Mouse (Mus musculus): ENCODE results near the gene Hvcn1.
"Not testable (repeated sequence)": the region's sequence is repeated elsewhere in the genome, so short reads cannot be mapped to it uniquely, and the experiment has no call there.

Hvcn1 gene

DNA sequence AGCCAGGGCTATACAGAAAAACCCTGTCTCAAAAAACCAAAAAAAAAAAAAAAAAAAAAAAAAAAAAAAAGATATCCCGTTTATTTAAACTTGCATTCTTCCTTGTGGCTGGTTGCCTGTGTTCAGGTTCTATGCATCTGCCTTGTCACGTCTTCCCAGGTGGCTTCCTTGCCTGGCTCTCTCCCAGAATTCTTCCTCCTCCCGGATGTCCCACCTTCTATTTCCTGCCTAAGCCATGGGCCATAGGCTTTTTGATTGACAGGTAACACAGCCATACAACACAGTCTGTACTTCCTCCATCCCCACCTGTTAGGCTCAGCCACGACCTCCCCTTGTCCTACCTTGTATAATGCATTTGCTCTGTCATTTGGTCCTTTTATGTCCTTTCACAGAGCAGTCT lies at the start of gene Hvcn1:
Hvcn1 (plus strand) TSS at position 330 of the 400 bp plus-strand sequence.
- DNase-seq = no peak

DNA sequence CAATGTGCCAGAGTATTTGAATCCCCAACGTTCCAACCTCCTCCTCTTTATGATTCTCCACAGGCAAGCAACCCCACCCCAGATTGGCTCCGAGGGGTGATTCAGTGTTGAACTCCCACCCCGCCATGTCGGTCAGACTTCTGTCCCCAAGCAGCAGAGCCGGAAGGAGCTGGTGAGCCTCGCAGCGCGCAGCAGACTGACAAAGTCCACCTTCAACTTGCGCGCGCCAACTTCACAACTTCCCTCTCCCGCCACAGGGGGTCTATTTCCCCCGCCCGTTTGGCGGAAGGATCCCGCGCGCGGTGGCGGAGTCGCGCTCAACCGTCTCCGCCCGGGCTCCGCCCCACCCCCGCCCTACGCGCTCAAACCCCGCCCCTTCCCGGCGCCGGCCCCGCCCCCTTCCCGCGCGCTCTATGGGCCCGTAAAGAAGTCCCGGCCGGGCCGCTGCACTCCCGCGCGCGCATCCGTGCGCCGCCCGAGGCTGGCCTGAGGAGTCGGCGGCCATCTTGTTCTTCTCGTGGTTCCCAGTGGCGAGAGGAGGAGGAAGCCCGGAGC lies 48.7 kb upstream of the Hvcn1 start, which contains the start of gene Ppp1cc:
Ppp1cc (plus strand) TSS at position 452 of the 555 bp plus-strand sequence.
- peak; percentile 97 for DNase-seq

DNA sequence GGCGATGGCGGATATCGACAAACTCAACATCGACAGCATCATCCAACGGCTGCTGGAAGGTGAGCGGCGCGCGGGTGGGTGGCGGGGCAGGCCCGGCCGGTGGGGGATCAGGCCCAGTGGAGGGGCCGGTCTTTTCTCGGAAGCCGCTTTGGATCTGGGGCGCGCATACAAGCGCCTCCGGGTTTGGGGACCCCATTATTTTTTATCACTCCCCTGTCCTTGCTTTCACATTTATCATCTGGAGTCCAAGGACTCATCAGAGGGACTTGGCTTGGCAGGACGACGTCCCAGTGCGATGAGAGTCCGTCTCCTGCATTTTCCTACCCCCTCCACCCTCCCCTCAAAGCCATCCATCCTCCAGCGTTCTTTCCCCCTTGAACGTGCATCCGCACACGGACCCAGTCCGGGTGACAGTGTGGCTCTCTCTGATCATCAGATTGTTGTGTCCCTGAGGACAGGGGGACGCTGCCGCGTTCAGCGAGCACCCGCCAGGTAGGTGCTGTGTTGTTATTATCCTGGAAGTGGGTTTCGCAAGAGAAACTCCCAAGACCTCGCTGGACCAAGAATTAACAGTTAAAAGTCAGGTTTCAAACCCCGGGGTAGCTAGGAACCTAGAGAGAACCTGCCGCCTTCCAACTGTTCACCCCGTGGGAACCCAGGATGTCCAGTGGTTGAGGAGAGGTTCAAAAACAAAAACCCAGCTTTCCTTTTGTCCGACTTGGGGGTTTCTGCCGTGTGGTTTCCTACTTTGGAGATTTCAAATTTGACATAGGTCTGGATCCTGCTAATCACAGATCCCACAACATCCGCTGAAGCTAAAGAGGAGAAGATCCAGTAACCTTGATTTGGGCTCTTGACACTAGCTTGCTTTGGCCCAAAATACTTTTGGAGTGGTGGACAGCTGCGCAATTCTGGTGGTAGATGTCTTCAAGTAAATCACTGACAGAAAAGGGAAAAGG lies 47.8 kb upstream of the Hvcn1 start:
- DNase-seq = peak; percentile 50

DNA sequence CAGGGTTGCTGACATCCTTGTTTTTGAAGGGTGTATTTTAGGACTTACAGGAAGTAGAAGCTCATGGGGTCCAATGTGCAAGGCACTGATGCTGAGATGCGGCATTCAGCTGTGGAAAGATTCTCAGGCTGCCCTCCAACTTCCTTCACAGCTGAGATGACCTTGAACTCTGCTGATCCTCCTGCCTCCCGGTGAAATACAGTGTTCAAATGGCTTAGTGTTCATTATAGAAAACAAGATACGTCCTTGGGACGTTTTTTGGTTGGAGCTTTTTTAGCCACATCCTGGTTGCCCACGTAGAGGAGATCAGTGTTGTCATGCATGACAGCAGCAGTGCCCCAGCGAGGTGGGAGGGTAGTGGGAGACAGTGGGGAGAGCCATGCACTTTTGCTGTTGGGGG lies 43.4 kb upstream of the Hvcn1 start:
- DNase-seq = no peak

DNA sequence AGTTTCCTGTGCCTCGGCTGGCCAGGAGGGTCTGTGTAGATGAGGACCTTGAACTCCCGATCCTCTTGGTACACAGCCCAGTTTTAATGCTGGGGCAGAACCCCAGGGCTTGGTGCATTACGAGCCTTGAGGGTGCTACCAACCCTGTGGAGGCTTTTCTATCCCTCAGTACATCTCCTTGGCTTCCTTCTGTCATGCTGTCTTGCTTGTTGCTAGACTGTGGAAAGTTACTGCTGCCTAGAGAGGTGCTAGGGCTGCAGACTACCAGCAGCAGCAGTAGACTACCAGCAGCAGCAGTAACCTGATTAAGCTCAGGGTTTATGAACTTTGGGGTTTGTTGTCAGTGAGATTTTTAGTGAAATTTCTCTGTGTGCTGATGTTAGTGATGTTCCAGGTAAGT lies 42.6 kb upstream of the Hvcn1 start:
- no peak for DNase-seq

DNA sequence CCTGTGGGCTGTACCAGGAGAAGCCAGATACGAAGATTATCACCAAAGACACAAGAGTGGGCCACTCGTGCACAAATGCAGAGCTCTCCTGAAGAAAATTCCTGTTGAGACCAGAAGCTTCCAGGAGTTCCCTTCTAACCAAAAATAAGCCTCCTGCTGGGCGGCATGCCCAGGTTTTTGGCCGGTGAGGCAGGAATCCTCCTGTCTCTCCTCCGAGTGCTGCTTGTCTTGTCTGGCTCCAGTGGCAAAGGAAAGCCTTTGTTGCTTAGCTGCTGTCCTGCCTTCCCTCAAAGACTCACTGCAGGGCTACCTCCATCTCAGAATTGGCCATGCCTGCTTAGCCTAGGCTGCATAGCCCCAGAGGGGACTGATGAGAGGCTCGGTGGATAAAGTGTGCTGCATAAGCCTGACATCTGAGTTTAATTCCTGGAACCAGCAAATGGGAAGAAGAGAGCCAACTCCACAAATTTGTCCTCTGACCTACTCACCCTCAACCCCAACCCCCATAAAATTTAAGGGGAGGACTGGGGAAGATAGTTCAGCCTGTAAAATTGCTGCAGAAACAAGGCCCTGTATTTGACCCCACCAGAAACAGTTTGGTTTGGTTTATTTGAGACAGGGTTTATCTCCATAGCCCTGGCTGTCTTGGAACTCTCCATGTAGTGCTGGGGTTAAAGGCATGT lies 41.2 kb upstream of the Hvcn1 start:
- peak; percentile 59 for DNase-seq

DNA sequence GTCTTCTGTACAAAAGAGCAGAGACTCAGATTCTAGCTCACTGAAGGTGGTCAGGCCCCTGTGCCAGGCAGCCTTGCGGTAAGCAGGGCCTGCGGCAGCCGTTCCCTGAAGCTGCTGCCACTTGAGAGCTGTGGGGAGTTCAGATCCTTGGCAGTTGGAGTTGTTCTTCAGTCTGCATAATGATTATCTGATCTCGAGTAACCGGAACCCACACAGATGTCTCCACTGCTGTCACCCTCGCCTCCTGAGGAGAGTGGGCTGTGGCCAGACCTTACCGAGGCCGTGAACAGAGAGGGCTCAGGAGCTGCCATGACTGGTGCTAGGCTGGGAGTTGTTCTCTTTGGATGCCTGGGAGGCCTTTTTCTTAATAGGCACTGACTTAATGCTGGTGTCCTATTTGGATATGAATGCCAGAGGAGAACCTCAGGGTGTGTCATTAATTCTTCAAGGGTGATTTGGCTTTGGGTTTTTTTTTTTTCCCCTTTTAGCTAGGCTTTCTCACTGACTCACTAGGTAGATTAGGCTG lies 39.9 kb upstream of the Hvcn1 start:
- DNase-seq = no peak

DNA sequence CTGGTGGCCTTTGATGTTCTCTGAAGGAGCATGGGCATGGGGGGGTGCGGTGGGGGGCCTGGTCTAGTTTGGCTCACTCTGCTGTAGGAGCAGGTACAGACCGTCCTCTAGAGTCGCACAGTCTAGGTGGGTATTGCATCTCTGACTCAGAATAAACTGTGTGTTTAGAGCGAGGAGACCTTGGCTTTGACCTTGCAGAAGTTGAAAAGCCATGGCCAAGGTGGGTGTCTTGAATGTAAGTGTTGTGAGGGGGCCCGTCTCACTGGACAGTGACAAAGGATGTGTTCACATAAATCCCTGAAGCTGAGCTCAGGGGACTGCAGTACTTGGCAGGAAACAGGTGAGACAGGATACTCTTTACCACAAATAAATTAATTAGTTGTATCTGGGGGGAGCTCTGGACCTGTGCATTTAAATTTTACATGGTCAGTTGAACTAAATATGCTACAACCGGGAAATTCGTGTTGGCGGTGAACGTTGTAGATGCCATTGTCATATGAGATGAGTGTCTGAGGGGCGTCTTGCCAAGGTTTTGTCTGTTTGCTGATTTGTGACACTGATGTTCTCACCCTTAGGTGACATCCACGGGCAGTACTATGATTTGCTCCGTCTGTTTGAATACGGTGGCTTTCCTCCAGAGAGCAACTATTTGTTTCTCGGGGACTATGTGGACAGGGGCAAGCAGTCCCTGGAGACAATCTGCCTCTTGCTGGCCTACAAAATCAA lies 38.1 kb upstream of the Hvcn1 start:
- DNase-seq = no peak

DNA sequence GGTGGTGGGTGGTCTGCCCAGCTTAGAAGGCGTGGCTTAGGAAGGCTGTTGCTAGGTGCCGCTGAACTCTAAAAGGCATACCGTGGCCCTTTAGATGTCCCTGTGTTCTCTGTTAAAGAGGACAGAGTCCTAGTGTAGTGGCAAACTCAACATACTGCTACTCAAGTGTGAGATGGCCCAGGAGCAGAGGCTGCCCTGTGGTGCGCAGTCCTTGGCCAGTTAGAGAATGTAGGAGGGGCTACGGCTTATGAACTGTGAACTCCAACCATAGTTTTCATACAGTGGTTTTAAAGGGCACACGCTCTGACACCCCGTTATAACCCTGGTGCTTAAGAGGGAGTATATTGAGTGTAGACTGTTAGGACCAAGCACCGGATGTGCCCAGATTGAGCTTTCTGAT lies 35.5 kb upstream of the Hvcn1 start:
- no peak for DNase-seq

DNA sequence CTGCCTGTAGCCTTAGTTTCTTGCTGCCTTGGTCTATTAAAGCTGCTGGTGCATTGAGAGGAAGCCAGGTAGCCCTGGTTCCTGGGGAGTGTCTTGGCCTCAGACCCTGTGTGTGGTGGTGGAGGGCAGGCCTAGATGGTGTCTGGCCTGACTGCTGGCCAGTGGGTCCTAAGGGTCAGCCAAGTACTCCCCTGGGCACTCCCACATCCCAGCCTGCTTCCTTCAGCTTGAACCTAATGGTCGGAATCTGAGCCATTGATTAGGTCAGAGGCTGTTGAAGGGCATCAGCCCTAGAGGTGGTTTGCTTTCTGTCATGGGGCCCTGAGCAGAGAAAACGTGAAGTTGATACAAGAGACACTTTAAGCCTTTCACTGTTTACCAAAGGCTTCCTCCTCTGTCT lies 31.2 kb upstream of the Hvcn1 start:
- DNase-seq = no peak

DNA sequence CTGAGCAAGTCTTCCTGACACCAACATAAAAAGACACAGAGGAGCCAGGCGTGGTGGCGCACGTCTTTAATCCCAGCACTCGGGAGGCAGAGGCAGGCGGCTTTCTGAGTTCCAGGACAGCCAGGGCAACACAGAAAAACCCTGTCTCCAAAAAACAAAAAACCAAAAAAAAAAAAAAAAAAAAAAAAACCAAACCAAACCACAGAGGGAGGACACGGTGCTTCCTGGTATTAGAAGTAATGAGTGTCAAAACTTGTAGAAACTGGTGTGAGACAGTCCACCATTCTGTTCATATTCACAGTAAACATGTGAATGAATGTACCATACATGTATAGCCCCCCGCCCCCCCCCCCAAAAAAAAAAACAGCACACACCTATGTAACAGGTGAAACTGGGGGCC lies 30.6 kb upstream of the Hvcn1 start:
- no peak for DNase-seq

DNA sequence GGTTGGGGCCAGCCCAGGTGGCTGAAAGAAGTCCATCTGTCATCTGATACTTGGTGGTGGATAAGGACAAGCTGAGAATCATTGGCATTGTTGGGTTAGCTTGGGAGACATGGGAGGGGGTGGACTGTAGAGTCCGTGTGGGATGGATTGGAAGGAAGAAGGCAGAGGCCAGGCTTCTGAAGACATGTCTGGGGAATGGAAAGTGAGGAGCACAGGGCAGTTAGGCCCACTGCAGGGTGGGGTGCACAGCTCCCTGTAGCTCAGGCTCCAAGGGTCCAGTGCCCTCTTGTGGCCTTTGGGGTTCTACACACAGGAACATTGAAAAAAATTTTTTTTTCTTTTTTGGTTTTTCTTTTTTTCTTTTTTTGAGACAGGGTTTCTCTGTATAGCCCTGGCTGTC lies 30.2 kb upstream of the Hvcn1 start:
- peak; percentile 77 for DNase-seq

DNA sequence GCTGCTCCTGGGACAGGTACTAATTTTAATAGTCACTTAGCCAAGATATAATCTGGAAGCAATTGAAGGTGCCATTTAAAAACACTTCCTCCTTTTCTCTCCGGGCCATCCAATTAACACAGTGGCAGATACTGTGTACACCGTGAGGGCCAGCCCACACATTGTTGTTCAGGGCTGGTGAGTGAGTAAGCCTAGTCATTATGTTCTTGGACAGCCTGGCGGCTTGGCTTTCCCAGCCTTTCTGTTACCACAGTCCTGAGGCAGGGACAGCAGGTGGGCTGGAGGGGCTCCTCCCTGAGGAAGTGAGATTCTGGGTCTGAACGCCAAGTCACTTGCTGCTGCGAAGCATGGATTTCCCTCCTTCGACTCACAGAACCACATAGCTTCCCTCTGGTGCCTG lies 26.9 kb upstream of the Hvcn1 start:
- no peak for DNase-seq

DNA sequence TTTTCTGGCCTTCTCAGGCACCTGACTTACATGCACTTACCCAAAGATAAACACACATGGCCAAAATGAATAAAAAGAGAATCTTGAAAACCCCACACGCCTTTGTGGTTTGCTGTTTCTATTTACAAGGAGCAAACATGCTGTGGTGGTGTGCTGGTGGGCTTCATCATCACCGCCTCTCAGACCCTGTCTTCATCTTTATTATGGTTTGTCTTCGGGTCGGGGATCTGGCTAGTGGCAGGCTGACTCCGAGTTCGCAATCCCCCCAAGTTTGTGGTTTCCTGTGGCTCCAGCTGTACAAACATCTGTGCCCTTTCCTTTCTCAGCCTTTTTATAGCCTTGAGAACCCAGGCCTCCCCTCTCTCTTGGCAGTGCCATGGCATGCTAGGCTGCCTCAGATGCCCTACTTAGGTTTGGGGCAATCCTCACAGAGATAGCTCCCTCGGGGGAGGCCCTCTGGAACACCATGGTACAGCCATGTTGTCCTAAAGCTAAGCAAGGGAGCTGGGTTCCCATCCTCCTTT lies 22.3 kb upstream of the Hvcn1 start:
- no peak for DNase-seq

DNA sequence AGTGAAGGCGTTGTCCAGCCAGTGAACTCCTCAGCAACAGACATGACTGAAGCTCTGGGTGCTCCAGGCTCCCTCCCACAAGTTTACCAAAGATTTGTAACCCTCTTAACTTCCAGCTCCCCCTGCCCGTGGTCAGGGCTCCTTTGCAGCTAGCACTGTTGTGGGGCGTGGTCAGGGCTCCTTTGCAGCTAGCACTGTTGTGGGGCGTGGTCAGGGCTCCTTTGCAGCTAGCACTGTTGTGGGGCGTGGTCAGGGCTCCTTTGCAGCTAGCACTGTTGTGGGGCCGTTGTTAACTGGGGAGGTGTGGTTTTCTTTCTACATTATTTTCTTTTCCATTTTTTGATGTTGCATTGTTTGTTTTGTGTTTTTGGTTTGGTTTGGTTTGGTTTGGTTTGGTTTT lies 21.7 kb upstream of the Hvcn1 start:
- not testable (repeated sequence) for DNase-seq

DNA sequence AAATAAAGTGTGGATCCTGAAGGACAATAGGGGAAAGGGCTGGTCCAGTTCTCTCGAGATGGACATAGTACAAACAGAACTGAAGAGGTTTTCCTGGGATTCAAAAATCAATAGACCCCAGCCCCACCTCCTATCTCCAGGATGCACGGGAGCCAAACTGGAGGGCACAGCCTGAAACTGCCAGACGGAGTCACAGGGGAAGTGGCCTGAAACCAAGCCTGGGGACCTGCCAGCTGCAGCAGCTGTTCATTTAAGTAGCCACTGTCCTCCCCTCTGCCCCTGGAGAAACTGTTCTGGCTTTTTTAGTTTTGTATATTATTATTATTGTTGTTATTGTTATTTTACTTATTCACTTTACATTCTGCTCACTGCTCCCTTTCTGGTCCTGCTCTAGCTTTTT lies 17.5 kb upstream of the Hvcn1 start:
- no peak for DNase-seq

DNA sequence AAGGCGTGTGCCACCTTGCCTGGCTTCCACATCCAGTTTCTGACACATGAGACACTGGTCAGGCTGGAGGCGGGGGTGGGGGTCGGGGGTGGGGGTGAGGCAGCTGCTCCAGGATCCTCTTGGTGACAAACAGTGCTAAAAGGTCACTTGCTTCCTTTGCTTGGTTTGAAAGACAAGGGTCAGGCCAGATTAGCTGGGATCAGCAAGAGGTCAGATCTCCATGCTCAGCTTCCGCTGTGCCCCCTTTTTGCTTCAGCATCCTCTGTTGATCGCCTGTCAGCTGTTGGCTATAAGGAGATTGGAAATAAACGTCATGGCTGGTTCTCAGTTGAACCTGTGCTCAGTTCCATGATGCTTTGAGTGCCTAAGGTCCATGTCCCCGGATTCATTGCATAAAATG lies 16.1 kb upstream of the Hvcn1 start:
- DNase-seq = no peak

DNA sequence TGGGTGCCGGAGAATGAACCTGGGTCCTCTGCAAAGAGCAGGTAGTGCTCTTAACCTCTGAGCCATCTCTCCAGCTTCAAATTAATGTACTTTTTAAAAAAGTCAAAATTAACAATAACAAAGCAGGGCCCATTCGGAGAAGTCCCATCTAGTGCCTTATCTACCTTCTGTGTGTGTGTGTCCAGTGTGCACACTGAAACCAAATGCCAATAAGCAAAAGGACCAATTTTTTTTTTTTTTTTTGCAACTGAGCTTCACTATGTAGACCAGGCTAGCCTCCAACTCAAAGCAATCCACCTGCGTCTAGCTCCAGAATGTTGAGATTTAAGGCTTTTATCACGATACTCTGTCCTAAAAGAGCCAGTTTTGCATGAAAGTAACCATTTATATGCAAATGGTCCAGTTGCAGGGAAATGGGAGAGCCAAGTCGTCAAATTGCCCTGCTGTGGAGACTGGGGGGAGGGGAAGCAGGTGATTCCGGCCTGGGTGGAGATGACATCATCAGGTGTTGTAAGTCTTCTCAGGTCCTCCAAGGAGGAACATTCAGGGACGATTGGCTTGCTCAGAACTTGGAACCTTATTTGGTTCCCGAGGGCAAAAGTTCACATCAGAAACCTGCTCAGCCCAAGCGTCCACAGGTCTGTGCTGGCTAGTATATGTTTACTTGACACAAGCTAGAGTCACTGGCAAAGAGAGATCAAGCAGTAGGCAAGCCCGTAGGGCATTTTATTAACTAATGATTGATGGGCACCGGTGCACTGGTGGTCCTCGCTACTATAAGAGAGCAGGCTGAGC lies 15.1 kb upstream of the Hvcn1 start:
- DNase-seq = peak; percentile 40

DNA sequence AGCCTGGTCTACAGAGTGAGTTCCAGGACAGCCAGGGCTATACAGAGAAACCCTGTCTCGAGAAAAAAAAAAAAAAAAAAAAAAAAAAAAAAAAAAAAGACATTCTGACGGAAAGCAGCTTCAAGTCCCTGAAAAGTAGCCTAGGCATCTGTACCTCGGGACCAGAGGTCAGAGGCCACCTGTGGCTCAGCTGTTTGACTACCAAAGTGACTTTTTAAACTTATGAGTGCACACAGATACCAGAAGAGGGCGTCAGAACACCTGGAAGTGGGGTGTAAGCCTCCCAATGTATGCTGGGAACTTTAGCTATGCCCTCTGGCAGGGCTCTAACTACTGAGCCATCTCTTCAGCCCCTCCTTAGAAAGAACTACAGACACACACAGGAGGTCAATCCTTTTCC lies 14.3 kb upstream of the Hvcn1 start:
- no peak for DNase-seq

DNA sequence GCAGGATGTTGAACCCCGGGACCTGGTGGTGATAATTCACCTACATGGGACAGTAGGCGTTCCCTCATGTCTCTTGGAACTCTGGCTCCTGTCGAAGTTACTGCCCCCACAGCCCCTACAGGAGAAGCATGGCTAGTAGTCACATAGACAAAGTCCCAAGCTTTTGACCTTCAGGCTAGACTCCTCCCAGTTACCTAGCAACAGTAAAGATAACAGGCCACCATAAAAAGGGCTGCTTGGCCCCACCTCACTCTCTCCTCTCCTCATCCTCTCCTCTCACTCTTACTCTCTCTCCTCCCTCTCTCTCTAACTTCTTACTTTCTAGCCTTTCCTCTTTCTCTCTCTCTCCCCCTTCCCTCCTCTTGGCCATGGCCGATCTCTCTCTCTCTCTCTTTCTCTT lies 5.7 kb upstream of the Hvcn1 start:
- DNase-seq = no peak

DNA sequence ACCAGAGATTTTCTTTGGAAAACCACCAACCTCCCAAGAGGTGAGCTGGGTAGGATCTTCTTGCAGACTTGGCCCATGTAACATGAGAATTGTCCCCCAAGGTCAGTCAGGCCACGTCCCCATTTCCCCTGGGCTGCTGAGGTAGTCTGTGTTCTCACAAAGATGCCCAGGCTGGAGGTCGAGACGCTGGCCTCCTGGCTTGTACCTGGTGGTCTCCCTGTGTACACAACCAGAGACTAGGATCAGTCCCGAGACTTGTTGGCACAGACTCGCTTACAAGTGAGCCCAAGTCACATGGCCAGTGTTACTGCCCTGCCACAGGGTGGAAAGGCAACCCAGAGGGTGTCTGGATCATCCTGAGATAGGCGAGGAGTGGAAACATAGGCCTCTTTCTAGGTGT lies 4.7 kb upstream of the Hvcn1 start:
- DNase-seq = no peak

DNA sequence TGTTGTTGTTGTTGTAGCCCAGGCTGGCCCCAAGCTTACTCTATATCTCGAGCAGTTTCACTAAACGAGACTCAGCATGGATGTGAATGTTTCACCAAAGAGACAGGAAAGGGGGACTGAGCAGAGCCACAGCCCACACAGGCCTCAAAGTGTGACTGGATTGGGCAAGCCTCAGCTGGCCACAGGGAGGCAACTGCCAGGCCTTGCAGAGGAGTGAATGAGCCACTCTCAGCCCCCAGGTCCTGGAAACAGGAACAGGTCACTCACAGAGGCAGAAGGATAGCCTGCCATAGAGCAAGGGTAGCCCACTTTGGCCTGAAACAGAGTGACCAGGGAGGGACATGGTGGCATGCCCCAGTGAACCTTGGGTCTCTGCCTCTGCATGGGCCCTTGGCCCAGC lies 2.4 kb upstream of the Hvcn1 start:
- DNase-seq = no peak
